Mouse (Mus musculus) monocyte, adult 59 days (primary cell): ENCODE measurements around the gene Rps6ka2. TPM values are rescaled to one million over a fixed set of nuclear protein-coding genes. Genes with fewer than 3 reads are reported as not detected.

ENCODE experiments used
- total RNA-seq, 2 experiments: library from RNA; stranded (reverse); gene quantifications; one replicate each; pipeline ENCODE4 v1.2.4; 2023

Gene Rps6ka2
- 10 to 100 TPM; 14.5 to 21.3 TPM for total RNA-seq

GRCm38 (mm10) chr17:7169627-7170303 lies at the start of gene Rps6ka2:
TSS of gene Rps6ka2 (plus strand) at chr17:7170115.

DNA sequence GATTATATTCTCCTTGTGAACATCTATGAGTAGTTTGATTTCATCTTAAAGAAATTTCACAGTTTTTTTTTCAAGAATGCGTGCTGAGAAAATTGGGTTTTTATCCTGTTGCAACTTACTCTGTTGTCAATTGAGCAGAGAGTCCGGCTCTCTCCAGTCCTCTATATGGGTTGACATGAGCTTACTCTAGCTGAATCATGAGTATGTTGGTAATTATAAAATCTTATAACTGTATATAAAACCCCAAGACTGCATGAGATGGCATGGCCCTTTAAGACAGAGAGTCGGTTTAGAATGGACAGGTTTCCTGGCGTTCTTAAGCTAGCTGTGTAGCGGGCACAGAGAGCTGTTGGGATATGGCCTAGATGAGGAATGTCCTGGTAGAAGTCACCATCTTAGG lies 154.4 kb downstream of the Rps6ka2 start, which contains the start of gene Tcp10a:
TSS of gene Tcp10a (plus strand) at position 301 of the 400 bp plus-strand sequence.

GRCm38 (mm10) chr17:7352596-7352995 lies 182.7 kb downstream of the Rps6ka2 start, which contains the start of gene Ttll2:
TSS of gene Ttll2 (minus strand) at chr17:7352696.

Other genes starting within 250 kb of the Rps6ka2 start
- gene Rsph3b, start 221.4 kb upstream of the Rps6ka2 start, total RNA-seq: 10 to 100 TPM; 12.4 to 16.5 TPM
- 10 to 100 TPM; 30.6 to 33.0 TPM for gene Tagap1, start 209.0 kb upstream of the Rps6ka2 start, total RNA-seq
- gene Rnaset2b, start 199.5 kb upstream of the Rps6ka2 start, total RNA-seq: 100 to 1,000 TPM; 296 to 331 TPM
- under 1 TPM in 1 of 2 experiments, not detected in 1; 0.94 TPM for gene Gm49721, start 191.2 kb upstream of the Rps6ka2 start, total RNA-seq
- gene Gm1604a, start 144.5 kb upstream of the Rps6ka2 start, total RNA-seq: not detected
- gene Tcp10a, start 154.5 kb downstream of the Rps6ka2 start, total RNA-seq: not detected
- not detected for gene Ttll2, start 182.6 kb downstream of the Rps6ka2 start, total RNA-seq
- gene Gm49630, start 201.9 kb downstream of the Rps6ka2 start, total RNA-seq: not detected
- gene Unc93a2, start 215.3 kb downstream of the Rps6ka2 start, total RNA-seq: 1 to 10 TPM in 1 of 2 experiments, under 1 TPM in 1; 0.60 to 1.0 TPM